Mouse (Mus musculus) ovary, postnatal 36 days (tissue): ENCODE measurements around the gene Kcnh2.
"Not testable (repeated sequence)": the region's sequence is repeated elsewhere in the genome, so short reads cannot be mapped to it uniquely, and the experiment has no call there.

ENCODE experiments used
- DNase-seq: peaks from one replicate; pipeline ENCODE4 v3.0.0; 2022; ENCODE audit warnings: low spot score, mixed read lengths

Gene Kcnh2

DNA sequence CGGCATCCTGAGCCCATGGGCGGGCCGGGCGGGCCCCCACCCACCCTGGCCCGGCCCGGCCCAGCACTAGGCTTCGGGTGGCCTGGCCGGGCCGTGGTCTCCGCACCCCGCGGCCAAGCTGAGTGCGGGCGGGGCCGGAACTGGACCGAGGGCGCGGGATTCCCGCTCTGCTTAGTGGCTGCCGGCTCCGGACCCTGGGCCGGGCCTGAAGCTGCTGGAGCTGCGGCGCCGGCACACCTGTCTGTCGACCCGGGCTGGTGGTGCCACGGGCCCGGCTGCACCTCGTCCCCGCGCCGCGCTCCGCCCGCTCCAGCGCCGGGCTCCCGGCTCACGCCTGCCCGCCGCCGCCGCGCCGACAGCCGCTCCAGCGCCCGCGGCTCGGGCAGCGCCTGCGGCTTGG, at the start of gene Kcnh2:
TSS of gene Kcnh2 (minus strand) at position 327 of the 400 bp plus-strand sequence.
- DNase-seq, result no peak

- no peak for DNase-seq
Observed at GRCm38 (mm10) chr5:24400362-24400761, 49.0 kb upstream of the Kcnh2 start.

- no peak for DNase-seq
Observed at GRCm38 (mm10) chr5:24399686-24400085, 48.3 kb upstream of the Kcnh2 start.

DNA sequence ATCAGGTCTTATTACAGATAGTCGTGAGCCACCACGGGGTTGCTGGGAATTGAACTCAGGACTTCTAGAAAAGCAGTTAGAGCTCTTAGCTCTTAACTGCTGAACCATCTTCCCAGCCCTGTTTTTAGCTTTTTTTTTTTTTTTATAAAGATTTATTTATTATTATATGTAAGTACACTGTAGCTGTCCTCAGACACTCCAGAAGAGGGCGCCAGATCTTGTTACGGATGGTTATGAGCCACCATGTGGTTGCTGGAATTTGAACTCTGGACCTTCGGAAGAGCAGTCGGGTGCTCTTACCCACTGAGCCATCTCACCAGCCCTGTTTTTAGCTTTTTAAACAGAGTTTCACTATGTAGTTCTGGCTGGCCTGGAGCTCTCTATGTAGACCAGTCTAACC, 44.9 kb upstream of the Kcnh2 start:
- not testable (repeated sequence) for DNase-seq

DNA sequence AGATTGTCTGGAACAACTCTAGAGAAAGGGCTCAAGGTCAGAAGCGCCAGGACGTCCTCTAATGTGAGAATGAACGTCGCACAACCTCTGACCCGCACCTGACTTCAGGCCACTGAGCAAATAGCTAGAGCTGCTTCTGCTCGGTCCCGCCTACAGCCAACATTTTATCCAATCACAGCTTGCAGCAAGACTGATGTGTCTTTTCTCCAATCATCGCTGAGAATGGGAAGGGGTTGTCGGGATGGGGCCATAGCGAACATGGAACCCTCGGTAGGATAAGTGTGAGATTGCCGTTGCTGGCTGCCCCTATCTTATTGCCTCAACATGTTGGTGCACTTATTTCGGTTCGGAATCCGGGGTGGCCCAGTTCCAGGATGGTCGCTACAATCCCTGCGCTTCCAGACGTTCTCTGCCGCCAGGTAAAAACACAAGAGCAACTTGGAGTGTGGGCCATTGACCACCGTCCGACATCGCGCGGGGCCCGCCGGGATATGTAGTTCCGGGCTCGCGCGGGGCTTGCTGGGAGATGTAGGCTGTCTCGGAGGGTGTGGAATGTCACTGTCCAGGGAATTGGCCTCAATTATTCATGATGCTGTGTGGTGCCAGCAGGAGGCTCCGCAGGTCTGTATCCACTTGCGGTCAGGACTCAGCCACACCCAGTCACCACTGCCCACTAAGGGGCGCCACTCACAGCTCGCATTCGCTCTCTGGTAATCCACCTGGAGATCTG, 42.9 kb upstream of the Kcnh2 start:
- DNase-seq, result peak; percentile 91

DNA sequence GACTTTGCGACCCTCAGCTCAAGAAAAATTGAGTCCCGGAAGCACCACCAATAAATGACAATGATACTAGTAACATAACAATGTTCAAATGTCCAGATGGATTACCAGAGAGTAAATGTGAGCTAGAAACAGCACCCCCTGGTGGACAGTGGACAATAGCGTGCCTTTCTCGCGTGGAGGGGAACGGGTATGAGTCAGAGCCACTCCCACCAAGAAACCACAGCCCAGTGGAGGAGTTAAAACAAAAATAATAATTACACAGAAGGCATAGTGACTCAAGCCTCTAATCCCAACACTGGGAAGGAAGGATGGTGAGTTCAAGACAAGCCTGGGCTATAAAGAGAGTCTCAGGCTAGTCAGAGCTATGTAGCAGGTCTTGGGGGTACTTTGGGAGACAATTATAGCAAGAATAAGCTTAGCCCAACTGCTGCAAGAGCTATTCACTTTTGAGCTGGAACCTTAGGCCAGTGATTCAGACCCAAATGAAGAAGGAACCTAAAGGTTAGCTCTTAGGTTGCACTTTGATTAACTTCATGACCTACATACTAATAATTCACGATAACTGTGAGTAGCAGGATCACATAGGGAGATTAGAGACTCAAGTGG, 42.1 kb upstream of the Kcnh2 start, which contains the start of gene Abcb8:
TSS of gene Abcb8 (plus strand) at position 272 of the 606 bp plus-strand sequence.
- peak; percentile 67 for DNase-seq

DNA sequence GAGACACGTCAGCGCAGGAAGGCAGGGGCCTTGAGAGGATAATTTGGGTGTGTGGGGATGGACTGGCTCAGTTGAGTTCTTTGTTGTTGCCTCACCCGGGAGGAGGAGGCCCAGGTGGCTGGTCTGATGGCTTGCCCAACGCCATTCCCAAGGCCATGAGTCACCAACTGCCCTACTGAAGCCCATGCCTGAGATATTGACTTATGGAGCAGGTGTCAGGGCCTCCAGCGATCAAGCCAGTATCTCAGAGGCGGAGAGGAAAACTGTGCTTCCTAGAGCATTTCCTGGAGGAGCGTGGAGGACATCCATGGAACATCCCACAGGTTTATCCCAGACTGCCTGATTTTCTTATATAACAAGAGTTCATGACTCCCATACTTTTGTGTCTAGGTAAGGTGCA, 41.3 kb upstream of the Kcnh2 start:
- no peak for DNase-seq

DNA sequence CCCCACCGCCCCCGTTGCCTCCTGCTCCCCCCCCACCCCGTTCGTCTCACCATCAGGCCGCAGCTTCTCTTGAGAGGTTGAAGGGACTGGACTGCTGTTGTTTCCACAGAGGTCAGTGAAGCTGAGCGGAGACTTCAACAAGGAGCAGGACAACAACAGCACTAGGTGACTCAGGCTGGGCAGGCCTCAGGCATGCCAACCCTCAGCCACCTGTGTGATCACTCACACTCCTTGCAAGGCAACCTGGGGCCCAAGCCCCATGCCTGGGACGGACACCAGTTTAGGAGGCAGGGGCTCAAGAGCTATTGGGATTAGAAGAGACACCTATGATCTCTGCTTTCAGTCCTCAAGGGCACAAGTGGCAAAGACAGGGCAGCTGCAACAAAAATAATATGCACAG, 40.5 kb upstream of the Kcnh2 start, which contains the start of gene Atg9b:
TSS of gene Atg9b (minus strand) at position 280 of the 400 bp plus-strand sequence.
- DNase-seq, result no peak

DNA sequence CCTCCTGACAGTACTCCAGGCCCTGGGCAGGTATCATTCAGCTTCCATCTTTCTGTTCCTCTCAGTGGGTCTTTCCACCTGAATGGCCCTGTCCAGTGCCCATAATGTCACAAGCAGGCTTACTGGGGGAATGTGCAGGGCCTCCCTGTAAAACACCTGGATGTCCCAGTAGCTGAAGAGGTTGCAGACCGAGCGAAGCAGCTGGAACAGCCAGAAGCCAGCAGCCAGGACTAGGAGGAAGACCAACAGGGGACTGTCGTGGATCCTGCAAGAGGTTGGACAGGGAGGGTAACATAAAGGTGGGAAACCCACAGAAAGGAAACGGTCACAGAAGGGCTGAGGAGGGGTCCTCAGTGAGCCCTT, 38.2 kb upstream of the Kcnh2 start:
- DNase-seq, result no peak

GRCm38 (mm10) chr5:24389011-24389657, 37.7 kb upstream of the Kcnh2 start:
- DNase-seq, result no peak

GRCm38 (mm10) chr5:24388246-24388915, 37.0 kb upstream of the Kcnh2 start:
- no peak for DNase-seq

DNA sequence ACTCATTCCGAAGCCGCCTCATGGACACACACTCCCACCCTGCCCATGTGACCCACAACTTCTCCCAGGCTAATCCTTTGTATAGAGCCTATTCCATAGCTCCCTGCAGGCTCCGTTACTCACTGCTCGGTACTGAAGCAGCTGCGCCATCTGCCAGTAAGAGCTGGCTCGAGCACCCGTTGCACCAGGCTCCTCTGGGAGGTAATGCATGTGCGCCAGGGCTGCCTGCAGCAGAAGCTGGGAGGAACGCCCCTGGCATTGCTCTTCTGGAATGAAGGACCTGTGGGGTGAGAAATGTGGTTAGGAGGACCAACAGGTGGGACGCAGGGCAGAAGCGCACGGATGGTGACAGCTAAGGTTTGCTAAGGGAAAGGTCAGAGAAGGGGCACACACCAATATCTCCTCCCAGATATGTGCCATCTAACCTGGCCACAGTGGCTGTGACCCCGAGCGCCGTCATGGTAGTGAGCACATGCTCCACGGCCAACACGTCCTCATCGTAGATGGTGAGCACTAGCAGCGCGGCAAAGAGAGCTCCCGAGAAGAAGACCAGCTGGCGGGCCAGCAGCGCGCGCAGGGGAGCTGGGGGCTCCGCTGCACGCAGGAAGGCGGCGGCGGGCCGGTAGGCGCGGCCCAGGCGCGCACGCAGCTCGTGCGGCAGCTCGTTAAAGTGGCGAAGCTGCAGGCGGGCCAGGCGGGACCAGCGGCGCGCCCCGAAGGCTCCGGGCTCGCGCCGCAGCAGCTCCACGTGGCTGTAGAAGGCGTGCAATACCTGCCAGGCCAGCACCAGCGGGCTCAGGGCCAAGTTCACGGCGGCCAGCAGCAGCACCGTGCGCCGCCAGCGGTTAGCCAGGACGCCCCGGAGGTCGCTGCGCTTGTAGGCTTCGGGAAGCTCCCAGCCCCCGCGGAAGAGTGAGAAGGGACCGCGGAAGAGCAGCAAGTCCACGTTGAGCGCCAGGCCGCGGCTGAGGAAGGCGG, 36.1 kb upstream of the Kcnh2 start:
- DNase-seq, result peak; percentile 69

DNA sequence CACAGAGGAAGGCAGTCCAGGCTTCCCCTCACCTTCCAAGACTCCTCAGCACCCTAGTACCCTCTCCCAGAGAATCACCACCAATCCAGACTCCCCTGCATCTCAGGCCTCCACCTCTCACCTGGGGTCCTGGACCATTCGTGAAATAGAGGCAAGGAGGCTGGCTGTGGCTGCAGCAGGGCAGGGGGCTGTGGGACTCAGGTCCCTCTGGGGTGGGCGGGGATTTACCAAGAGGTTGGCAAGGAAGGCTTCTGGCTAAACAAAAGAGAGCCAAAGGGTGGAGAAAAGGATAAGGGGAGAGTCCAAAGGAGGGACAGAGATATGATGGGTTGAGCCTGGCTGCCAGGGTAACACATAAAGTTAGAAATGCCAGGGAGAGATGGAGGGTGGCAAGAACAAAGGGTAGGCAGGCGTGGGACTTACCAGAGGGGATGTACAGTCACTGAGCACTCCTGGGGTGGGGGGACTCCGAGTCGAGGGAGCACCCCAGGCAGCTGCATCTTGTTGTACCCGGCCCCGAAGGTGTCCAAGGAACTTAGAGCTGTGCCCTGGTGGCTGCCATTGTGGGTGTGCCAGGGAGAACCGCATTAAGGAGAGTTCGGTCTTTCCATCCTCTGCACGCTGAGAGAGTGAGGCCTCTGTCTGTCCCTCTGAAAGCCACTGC, 34.6 kb upstream of the Kcnh2 start:
- no peak for DNase-seq

DNA sequence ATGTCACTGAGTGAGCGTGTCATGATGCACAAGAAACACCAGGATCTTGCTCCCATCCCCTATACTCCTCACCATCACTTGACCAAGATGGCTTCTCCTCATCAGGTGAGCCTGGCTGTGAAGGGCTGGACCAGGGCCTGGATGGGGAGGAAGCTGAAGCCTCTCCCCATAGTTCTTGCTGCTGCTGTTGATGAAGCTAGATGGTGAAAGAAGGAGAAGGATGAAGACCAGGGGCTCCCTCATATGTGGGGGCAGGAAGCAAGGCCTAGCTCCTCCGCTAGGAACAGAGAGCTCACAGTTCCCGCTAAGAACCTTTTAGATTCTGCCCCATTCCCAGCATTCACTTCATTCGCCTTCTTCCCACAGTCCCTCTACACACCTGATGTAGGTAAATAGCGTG, 34.0 kb upstream of the Kcnh2 start:
- DNase-seq, result no peak

GRCm38 (mm10) chr5:24384407-24384806, 33.0 kb upstream of the Kcnh2 start:
- no peak for DNase-seq

- peak; percentile 91 for DNase-seq
Observed at GRCm38 (mm10) chr5:24383026-24383859, 31.8 kb upstream of the Kcnh2 start.

- no peak for DNase-seq
Observed at GRCm38 (mm10) chr5:24381988-24382387, 30.6 kb upstream of the Kcnh2 start.

- no peak for DNase-seq
Observed at GRCm38 (mm10) chr5:24381486-24381885, 30.1 kb upstream of the Kcnh2 start.

DNA sequence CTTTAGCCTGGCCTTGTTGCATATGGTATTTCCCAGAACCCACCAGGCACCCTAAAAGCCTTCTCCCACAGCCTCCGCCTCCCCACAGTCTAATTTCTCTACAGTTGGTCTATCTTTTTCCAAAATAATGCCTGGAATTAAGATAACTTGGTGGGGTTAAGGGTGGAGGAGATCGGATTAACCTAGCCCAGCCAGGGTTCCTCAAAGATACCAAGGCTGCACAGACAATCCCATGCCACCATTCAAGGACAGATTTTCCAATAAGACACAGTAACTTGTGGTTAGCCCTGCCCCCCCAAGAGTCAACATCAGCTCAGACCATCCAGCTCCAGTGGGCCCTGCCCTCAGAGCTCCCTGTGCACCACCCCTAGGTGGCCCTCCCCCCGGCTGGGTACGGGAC, 29.1 kb upstream of the Kcnh2 start:
- no peak for DNase-seq

GRCm38 (mm10) chr5:24379501-24379900, 28.1 kb upstream of the Kcnh2 start:
- no peak for DNase-seq
